Mouse (Mus musculus): Measurements from ENCODE around the gene Acsbg2. TPM values are rescaled to one million over a fixed set of nuclear protein-coding genes. Genes with fewer than 3 reads are reported as not detected.

The Acsbg2 gene
- total and polyA plus RNA-seq, 2 experiments: not detected

- no peaks in the 10 kb centered on the region for H3K27me3 ChIP-seq (ENCODE audit: control insufficient read depth, insufficient read depth, low read length)
- 78% methylated on average over 8 of the region's 8 CpGs for WGBS
- H3K36me3 ChIP-seq (ENCODE audit: control insufficient read depth, insufficient read depth, low read length): no peaks in the 10 kb centered on the region
- H3K4me1 ChIP-seq (ENCODE audit: control insufficient read depth, insufficient read depth, low read length): 0 out of 2 replicates have a peak, but pooled peaks cover 3% of the 10 kb centered on the region
- H3K4me3 ChIP-seq (ENCODE audit: insufficient read depth, low read depth, low read length): no peak overlapping the region
- no peak overlapping the region for H3K9ac ChIP-seq (ENCODE audit: low read depth, low read length)
- no peak for DNase-seq (ENCODE audit: extremely low read depth, low read depth, low spot score)
- H3K79me2 ChIP-seq (ENCODE audit: control insufficient read depth, insufficient read depth, low read length): no peaks in the 10 kb centered on the region
- TF ChIP-seq POLR2A (IDR thresholded peaks at IDR 0.05; ENCODE audit: extremely low read depth, insufficient read depth, low read length) (no peak), CTCF (IDR thresholded peaks at IDR 0.05; ENCODE audit: low read depth, low read length) (no peak)
- H3K27ac ChIP-seq (replicated peaks; ENCODE audit: insufficient read depth, low read depth, low read length): no peak overlapping the region
Measured at GRCm38 (mm10) chr17:56819694-56820111, 54.5 kb downstream of the Acsbg2 start.

- 68% methylated on average over 6 of the region's 6 CpGs for WGBS
- Histone ChIP-seq H3K36me3 (ENCODE audit: control insufficient read depth, insufficient read depth, low read length) (no peaks in the 10 kb centered on the region), H3K4me3 (ENCODE audit: insufficient read depth, low read depth, low read length) (no peak overlapping the region), H3K27me3 (ENCODE audit: control insufficient read depth, insufficient read depth, low read length) (no peaks in the 10 kb centered on the region), H3K79me2 (ENCODE audit: control insufficient read depth, insufficient read depth, low read length) (no peaks in the 10 kb centered on the region), H3K9ac (ENCODE audit: low read depth, low read length) (no peak overlapping the region), H3K27ac (replicated peaks; ENCODE audit: insufficient read depth, low read depth, low read length) (no peak overlapping the region), H3K4me1 (ENCODE audit: control insufficient read depth, insufficient read depth, low read length) (0 out of 2 replicates have a peak, but pooled peaks cover 3% of the 10 kb centered on the region)
- TF ChIP-seq CTCF (IDR thresholded peaks at IDR 0.05; ENCODE audit: low read depth, low read length) (no peak), POLR2A (IDR thresholded peaks at IDR 0.05; ENCODE audit: extremely low read depth, insufficient read depth, low read length) (no peak)
- DNase-seq (ENCODE audit: extremely low read depth, low read depth, low spot score): no peak
Measured at GRCm38 (mm10) chr17:56819032-56819545, 55.2 kb downstream of the Acsbg2 start.

- Histone ChIP-seq H3K36me3 (ENCODE audit: control insufficient read depth, insufficient read depth, low read length) (no peaks in the 10 kb centered on the region), H3K9ac (ENCODE audit: low read depth, low read length) (no peak overlapping the region), H3K79me2 (ENCODE audit: control insufficient read depth, insufficient read depth, low read length) (no peaks in the 10 kb centered on the region), H3K4me1 (ENCODE audit: control insufficient read depth, insufficient read depth, low read length) (0 out of 2 replicates have a peak, but pooled peaks cover 3% of the 10 kb centered on the region), H3K4me3 (ENCODE audit: insufficient read depth, low read depth, low read length) (no peak overlapping the region), H3K27me3 (ENCODE audit: control insufficient read depth, insufficient read depth, low read length) (no peaks in the 10 kb centered on the region), H3K27ac (replicated peaks; ENCODE audit: insufficient read depth, low read depth, low read length) (no peak overlapping the region)
- no peak for TF ChIP-seq POLR2A (IDR thresholded peaks at IDR 0.05; ENCODE audit: extremely low read depth, insufficient read depth, low read length)
- no peak for TF ChIP-seq CTCF (IDR thresholded peaks at IDR 0.05; ENCODE audit: low read depth, low read length)
- 54% methylated on average over 11 of the region's 11 CpGs for WGBS
- peak; percentile 9 for DNase-seq (ENCODE audit: extremely low read depth, low read depth, low spot score)
Measured at GRCm38 (mm10) chr17:56818067-56818636, 56.1 kb downstream of the Acsbg2 start.

GRCm38 (mm10) chr17:56815057-56815345 lies 59.2 kb downstream of the Acsbg2 start:
- TF ChIP-seq CTCF (IDR thresholded peaks at IDR 0.05; ENCODE audit: low read depth, low read length): no peak
- no peak for TF ChIP-seq POLR2A (IDR thresholded peaks at IDR 0.05; ENCODE audit: extremely low read depth, insufficient read depth, low read length)
- H3K27ac ChIP-seq (replicated peaks; ENCODE audit: insufficient read depth, low read depth, low read length): no peak overlapping the region
- no peak overlapping the region for H3K9ac ChIP-seq (ENCODE audit: low read depth, low read length)
- H3K79me2 ChIP-seq (ENCODE audit: control insufficient read depth, insufficient read depth, low read length): no peaks in the 10 kb centered on the region
- H3K4me3 ChIP-seq (ENCODE audit: insufficient read depth, low read depth, low read length): no peak overlapping the region
- 0 out of 2 replicates have a peak, but pooled peaks cover 3% of the 10 kb centered on the region for H3K4me1 ChIP-seq (ENCODE audit: control insufficient read depth, insufficient read depth, low read length)
- DNase-seq (ENCODE audit: extremely low read depth, low read depth, low spot score): no peak
- no peaks in the 10 kb centered on the region for H3K36me3 ChIP-seq (ENCODE audit: control insufficient read depth, insufficient read depth, low read length)
- 89% methylated on average over 3 of the region's 3 CpGs for WGBS
- no peaks in the 10 kb centered on the region for H3K27me3 ChIP-seq (ENCODE audit: control insufficient read depth, insufficient read depth, low read length)

GRCm38 (mm10) chr17:56814316-56815056 lies 59.8 kb downstream of the Acsbg2 start:
- no peak overlapping the region for H3K4me3 ChIP-seq (ENCODE audit: insufficient read depth, low read depth, low read length)
- no peaks in the 10 kb centered on the region for H3K4me1 ChIP-seq (ENCODE audit: control insufficient read depth, insufficient read depth, low read length)
- H3K79me2 ChIP-seq (ENCODE audit: control insufficient read depth, insufficient read depth, low read length): no peaks in the 10 kb centered on the region
- 15% methylated on average over 24 of the region's 24 CpGs for WGBS
- H3K27ac ChIP-seq (replicated peaks; ENCODE audit: insufficient read depth, low read depth, low read length): no peak overlapping the region
- H3K27me3 ChIP-seq (ENCODE audit: control insufficient read depth, insufficient read depth, low read length): no peaks in the 10 kb centered on the region
- H3K36me3 ChIP-seq (ENCODE audit: control insufficient read depth, insufficient read depth, low read length): no peaks in the 10 kb centered on the region
- no peak for TF ChIP-seq POLR2A (IDR thresholded peaks at IDR 0.05; ENCODE audit: extremely low read depth, insufficient read depth, low read length)
- no peak for TF ChIP-seq CTCF (IDR thresholded peaks at IDR 0.05; ENCODE audit: low read depth, low read length)
- no peak overlapping the region for H3K9ac ChIP-seq (ENCODE audit: low read depth, low read length)
- DNase-seq (ENCODE audit: extremely low read depth, low read depth, low spot score): peak; percentile 63

GRCm38 (mm10) chr17:56810245-56810644 lies 64.0 kb downstream of the Acsbg2 start:
- Histone ChIP-seq H3K79me2 (ENCODE audit: control insufficient read depth, insufficient read depth, low read length) (no peaks in the 10 kb centered on the region), H3K27ac (replicated peaks; ENCODE audit: insufficient read depth, low read depth, low read length) (no peak overlapping the region), H3K9ac (ENCODE audit: low read depth, low read length) (no peak overlapping the region), H3K4me1 (ENCODE audit: control insufficient read depth, insufficient read depth, low read length) (no peaks in the 10 kb centered on the region), H3K27me3 (ENCODE audit: control insufficient read depth, insufficient read depth, low read length) (no peaks in the 10 kb centered on the region), H3K36me3 (ENCODE audit: control insufficient read depth, insufficient read depth, low read length) (no peaks in the 10 kb centered on the region), H3K4me3 (ENCODE audit: insufficient read depth, low read depth, low read length) (no peak overlapping the region)
- TF ChIP-seq POLR2A (IDR thresholded peaks at IDR 0.05; ENCODE audit: extremely low read depth, insufficient read depth, low read length): no peak
- TF ChIP-seq CTCF (IDR thresholded peaks at IDR 0.05; ENCODE audit: low read depth, low read length): no peak
- WGBS: 15% methylated on average over 3 of the region's 3 CpGs
- DNase-seq (ENCODE audit: extremely low read depth, low read depth, low spot score): peak; percentile 11

Data from liver, adult 2 months (tissue).